Mouse (Mus musculus): ENCODE measurements around the gene Actr8. TPM values are rescaled to one million over a fixed set of nuclear protein-coding genes. Genes with fewer than 3 reads are reported as not detected.

Gene Actr8
- 54.1 and 62.4 TPM in 2 replicates for polyA plus RNA-seq (2015; fragmentation: Nextera tagmentation; extraction: Ambion mirVana)

- H3K27ac ChIP-seq, result peak within 1 kb of the TSS; percentile 95
- H3K4me1 ChIP-seq, result peaks cover 10% of the 10 kb centered on the region
- ATAC-seq (ENCODE audit: insufficient number of reproducible peaks, low FRiP score, low TSS enrichment, low read depth), result peak; percentile 94
- peak within 1 kb of the TSS; percentile 89 for H3K9ac ChIP-seq
- H3K36me3 ChIP-seq, result peaks cover 53% of the 10 kb centered on the region
- 1% methylated on average over 43 of the region's 44 CpGs for WGBS
- no peaks in the 10 kb centered on the region for H3K27me3 ChIP-seq
- H3K9me3 ChIP-seq, result no peaks in the 10 kb centered on the region
- peak within 1 kb of the TSS; percentile 89 for H3K4me3 ChIP-seq
- peak within 1 kb of the TSS; percentile 68 for H3K4me2 ChIP-seq
These were observed at the start of gene Actr8 for GRCm38 (mm10) chr14:29978254-29979204. Gene Actr8, plus strand, starts transcription at chr14:29978337.

- no peak overlapping the region for H3K4me3 ChIP-seq
- WGBS, result 75% methylated on average over 4 of the region's 4 CpGs
- H3K9ac ChIP-seq, result no peak overlapping the region
- no peak overlapping the region for H3K4me2 ChIP-seq
- no peaks in the 10 kb centered on the region for H3K9me3 ChIP-seq
- ATAC-seq (ENCODE audit: insufficient number of reproducible peaks, low FRiP score, low TSS enrichment, low read depth), result no peak
- no peaks in the 10 kb centered on the region for H3K27me3 ChIP-seq
- no peaks in the 10 kb centered on the region for H3K4me1 ChIP-seq
- H3K36me3 ChIP-seq, result no peaks in the 10 kb centered on the region
- no peak overlapping the region for H3K27ac ChIP-seq
These were observed 49.2 kb upstream of the Actr8 start for GRCm38 (mm10) chr14:29928966-29929365.

- WGBS, result 69% methylated on average over 5 of the region's 5 CpGs
- H3K9ac ChIP-seq, result no peak overlapping the region
- peaks cover 16% of the 10 kb centered on the region for H3K27me3 ChIP-seq
- H3K4me3 ChIP-seq, result no peak overlapping the region
- no peaks in the 10 kb centered on the region for H3K9me3 ChIP-seq
- H3K36me3 ChIP-seq, result no peaks in the 10 kb centered on the region
- ATAC-seq (ENCODE audit: insufficient number of reproducible peaks, low FRiP score, low TSS enrichment, low read depth), result no peak
- H3K4me2 ChIP-seq, result no peak overlapping the region
- no peak overlapping the region for H3K27ac ChIP-seq
- H3K4me1 ChIP-seq, result peaks cover 7% of the 10 kb centered on the region; the same call in 1 of the 2 replicates
These were observed 42.6 kb upstream of the Actr8 start for GRCm38 (mm10) chr14:29935516-29935915.

- Histone ChIP-seq H3K4me3 (no peak overlapping the region), H3K4me1 (peaks cover 7% of the 10 kb centered on the region; the same call in 1 of the 2 replicates), H3K27ac (no peak overlapping the region), H3K27me3 (peaks cover 22% of the 10 kb centered on the region), H3K9ac (no peak overlapping the region), H3K9me3 (no peaks in the 10 kb centered on the region), H3K4me2 (no peak overlapping the region), H3K36me3 (no peaks in the 10 kb centered on the region)
- ATAC-seq (ENCODE audit: insufficient number of reproducible peaks, low FRiP score, low TSS enrichment, low read depth), result no peak
- WGBS, result 85% methylated on average over 15 of the region's 15 CpGs
These were observed 40.7 kb upstream of the Actr8 start for GRCm38 (mm10) chr14:29937466-29937865.

- Histone ChIP-seq H3K9me3 (no peaks in the 10 kb centered on the region), H3K9ac (no peak overlapping the region), H3K36me3 (no peaks in the 10 kb centered on the region), H3K4me1 (peaks cover 7% of the 10 kb centered on the region; the same call in 1 of the 2 replicates), H3K4me2 (no peak overlapping the region), H3K4me3 (no peak overlapping the region), H3K27ac (no peak overlapping the region), H3K27me3 (peaks cover 22% of the 10 kb centered on the region)
- ATAC-seq (ENCODE audit: insufficient number of reproducible peaks, low FRiP score, low TSS enrichment, low read depth), result no peak
- WGBS, result 45% methylated on average over 20 of the region's 20 CpGs
These were observed 38.4 kb upstream of the Actr8 start for GRCm38 (mm10) chr14:29939600-29940312.

GRCm38 (mm10) chr14:29940313-29940812 lies 37.8 kb upstream of the Actr8 start:
- peaks cover 7% of the 10 kb centered on the region; the same call in 1 of the 2 replicates for H3K4me1 ChIP-seq
- no peaks in the 10 kb centered on the region for H3K9me3 ChIP-seq
- 23% methylated on average over 10 of the region's 10 CpGs for WGBS
- no peak for ATAC-seq (ENCODE audit: insufficient number of reproducible peaks, low FRiP score, low TSS enrichment, low read depth)
- no peak overlapping the region for H3K4me2 ChIP-seq
- no peaks in the 10 kb centered on the region for H3K36me3 ChIP-seq
- H3K27ac ChIP-seq, result no peak overlapping the region
- H3K9ac ChIP-seq, result no peak overlapping the region
- H3K4me3 ChIP-seq, result no peak overlapping the region
- peaks cover 22% of the 10 kb centered on the region for H3K27me3 ChIP-seq

- Histone ChIP-seq H3K27me3 (peaks cover 22% of the 10 kb centered on the region), H3K4me1 (peaks cover 7% of the 10 kb centered on the region; the same call in 1 of the 2 replicates), H3K4me3 (no peak overlapping the region), H3K9me3 (no peaks in the 10 kb centered on the region), H3K27ac (no peak overlapping the region), H3K36me3 (no peaks in the 10 kb centered on the region), H3K4me2 (no peak overlapping the region), H3K9ac (no peak overlapping the region)
- WGBS, result 19% methylated on average over 2 of the region's 2 CpGs
- no peak for ATAC-seq (ENCODE audit: insufficient number of reproducible peaks, low FRiP score, low TSS enrichment, low read depth)
These were observed 37.3 kb upstream of the Actr8 start for GRCm38 (mm10) chr14:29940877-29941276.

- peaks cover under 1% of the 10 kb centered on the region; the same call in 1 of the 2 replicates for H3K27me3 ChIP-seq
- WGBS, result 70% methylated on average over 5 of the region's 5 CpGs
- no peak overlapping the region for H3K4me2 ChIP-seq
- no peaks in the 10 kb centered on the region for H3K4me1 ChIP-seq
- no peak overlapping the region for H3K9ac ChIP-seq
- H3K4me3 ChIP-seq, result no peak overlapping the region
- H3K27ac ChIP-seq, result no peak overlapping the region
- no peak for ATAC-seq (ENCODE audit: insufficient number of reproducible peaks, low FRiP score, low TSS enrichment, low read depth)
- H3K9me3 ChIP-seq, result no peaks in the 10 kb centered on the region
- H3K36me3 ChIP-seq, result no peaks in the 10 kb centered on the region
These were observed 31.3 kb upstream of the Actr8 start for GRCm38 (mm10) chr14:29946761-29947309.

- Histone ChIP-seq H3K4me3 (no peak overlapping the region), H3K9ac (no peak overlapping the region), H3K27me3 (no peaks in the 10 kb centered on the region), H3K4me1 (no peaks in the 10 kb centered on the region), H3K4me2 (no peak overlapping the region), H3K27ac (no peak overlapping the region), H3K36me3 (no peaks in the 10 kb centered on the region), H3K9me3 (no peaks in the 10 kb centered on the region)
- 88% methylated on average over 4 of the region's 4 CpGs for WGBS
- ATAC-seq (ENCODE audit: insufficient number of reproducible peaks, low FRiP score, low TSS enrichment, low read depth), result no peak
These were observed 27.3 kb upstream of the Actr8 start for GRCm38 (mm10) chr14:29950805-29951204.

- no peak overlapping the region for H3K4me3 ChIP-seq
- no peaks in the 10 kb centered on the region for H3K36me3 ChIP-seq
- no peak overlapping the region for H3K27ac ChIP-seq
- no peak overlapping the region for H3K9ac ChIP-seq
- no peaks in the 10 kb centered on the region for H3K9me3 ChIP-seq
- no peaks in the 10 kb centered on the region for H3K27me3 ChIP-seq
- H3K4me2 ChIP-seq, result no peak overlapping the region
- no peaks in the 10 kb centered on the region for H3K4me1 ChIP-seq
- no peak for ATAC-seq (ENCODE audit: insufficient number of reproducible peaks, low FRiP score, low TSS enrichment, low read depth)
These were observed 20.7 kb upstream of the Actr8 start for GRCm38 (mm10) chr14:29957393-29957792.

GRCm38 (mm10) chr14:29967611-29968010 lies 10.5 kb upstream of the Actr8 start:
- 65% methylated on average over 7 of the region's 7 CpGs for WGBS
- Histone ChIP-seq H3K9me3 (no peaks in the 10 kb centered on the region), H3K36me3 (peaks cover 25% of the 10 kb centered on the region)

More at GRCm38 (mm10) chr14:29967611-29968010, 10.5 kb upstream of the Actr8 start:
- Histone ChIP-seq H3K4me3 (peak overlapping the region; percentile 87), H3K27me3 (no peaks in the 10 kb centered on the region), H3K9ac (peak overlapping the region; percentile 35), H3K27ac (peak overlapping the region; percentile 87), H3K4me1 (peaks cover 13% of the 10 kb centered on the region), H3K4me2 (peak overlapping the region; percentile 72)
- no peak for ATAC-seq (ENCODE audit: insufficient number of reproducible peaks, low FRiP score, low TSS enrichment, low read depth)
